ENCODE assay signal across 15 mouse cellular contexts in genomic region chr14:27270466-27270865, GRCm38 (mm10).
"Had no signal": no experiment of that assay in that cellular context is flagged by ENCODE, and none has a peak within 500 bp of the region (broad histone marks: within the 10 kb centered on the region; RNA-seq: fewer than 3 reads in every experiment).

No protein-coding gene starts in this region.

- H3K4me3 ChIP-seq: midbrain, embryonic 10.5 days; midbrain, embryonic 13.5 days; myocyte; neural tube, embryonic 13.5 days; neural tube, embryonic 15.5 days had no signal

- DNase-seq: lung, adult 18-20 months; lung, embryonic 14.5 days; lung, postnatal 10 days; lung, postnatal 4 days; retina, postnatal 1 day; right cerebral cortex, postnatal 4 days; spleen, adult 18-20 months; thymus, adult 18-20 months; thymus, postnatal 14 days; thymus, postnatal 36 days had no signal

- H3K27me3 ChIP-seq: midbrain, embryonic 13.5 days; neural tube, embryonic 13.5 days; neural tube, embryonic 15.5 days had no signal

- H3K27ac ChIP-seq: midbrain, embryonic 13.5 days; neural tube, embryonic 13.5 days; neural tube, embryonic 15.5 days had no signal

- H3K36me3 ChIP-seq: midbrain, embryonic 10.5 days; midbrain, embryonic 13.5 days; neural tube, embryonic 13.5 days; neural tube, embryonic 15.5 days had no signal
